Mouse (Mus musculus) fat pad, adult 2 months (tissue): ENCODE data around the gene Zswim5.
A peak's percentile ranks its signal among the peaks of the same experiment; 100 is the strongest.

Experiments used
- DNase-seq: peaks from one replicate; pipeline ENCODE4 v3.0.0-alpha.2; 2011; ENCODE audit warnings: low read depth, low spot score; ENCODE audit errors: extremely low read depth

Zswim5 gene

GRCm38 (mm10) chr4:116911202-116911601 lies 34.0 kb downstream of the Zswim5 start:
- DNase-seq = no peak

GRCm38 (mm10) chr4:116913318-116913717 lies 36.1 kb downstream of the Zswim5 start:
- DNase-seq = no peak

GRCm38 (mm10) chr4:116928006-116928651 lies 51.0 kb downstream of the Zswim5 start:
- DNase-seq = no peak

GRCm38 (mm10) chr4:116939585-116939984 lies 62.4 kb downstream of the Zswim5 start:
- DNase-seq = no peak

GRCm38 (mm10) chr4:116942695-116943094 lies 65.5 kb downstream of the Zswim5 start:
- no peak for DNase-seq

- no peak for DNase-seq
Observed at GRCm38 (mm10) chr4:116944055-116944454, 66.9 kb downstream of the Zswim5 start.

GRCm38 (mm10) chr4:116951642-116952041 lies 74.5 kb downstream of the Zswim5 start:
- no peak for DNase-seq

GRCm38 (mm10) chr4:116954951-116955350 lies 77.8 kb downstream of the Zswim5 start:
- no peak for DNase-seq

GRCm38 (mm10) chr4:116976503-116976902 lies 99.3 kb downstream of the Zswim5 start:
- DNase-seq = no peak

- no peak for DNase-seq
Observed at GRCm38 (mm10) chr4:116985681-116986080, 108.5 kb downstream of the Zswim5 start.

- DNase-seq = no peak
Observed at GRCm38 (mm10) chr4:116986400-116987121, 109.4 kb downstream of the Zswim5 start.

GRCm38 (mm10) chr4:116987122-116987456 lies 109.9 kb downstream of the Zswim5 start:
- no peak for DNase-seq

- no peak for DNase-seq
Observed at GRCm38 (mm10) chr4:116989731-116990130, 112.6 kb downstream of the Zswim5 start.

- peak; percentile 49 for DNase-seq
Observed at GRCm38 (mm10) chr4:116991366-116991765, 114.2 kb downstream of the Zswim5 start.

- no peak for DNase-seq
Observed at GRCm38 (mm10) chr4:116993672-116994621, 116.8 kb downstream of the Zswim5 start, which contains the start of gene Urod. Gene Urod (minus strand): TSS chr4:116994413.

- DNase-seq = no peak
Observed at GRCm38 (mm10) chr4:116995131-116995797, 118.1 kb downstream of the Zswim5 start, which contains the start of gene Hectd3. Gene Hectd3 (plus strand): TSS chr4:116995317.

GRCm38 (mm10) chr4:116995798-116996135 lies 118.6 kb downstream of the Zswim5 start:
- DNase-seq = no peak

- no peak for DNase-seq
Observed at GRCm38 (mm10) chr4:116999513-117000154, 122.5 kb downstream of the Zswim5 start.

GRCm38 (mm10) chr4:117001957-117002356 lies 124.8 kb downstream of the Zswim5 start:
- DNase-seq = no peak
